Mouse (Mus musculus) c-Kit-positive CD71-positive TER-119-positive erythroid progenitor cells, embryonic 14.5 days (primary cell): ENCODE data around the gene Tmub2.
A peak's percentile ranks its signal among the peaks of the same experiment; 100 is the strongest.

Source experiments
- DNase-seq: peaks from one replicate; pipeline ENCODE4 v3.0.0-alpha.2; 2013; ENCODE audit warnings: low spot score

The Tmub2 gene

GRCm38 (mm10) chr11:102284501-102285094, at the start of gene Tmub2:
Gene Tmub2 (plus strand): TSS chr11:102284931.
- peak; percentile 100 for DNase-seq

- DNase-seq: no peak
Measured at GRCm38 (mm10) chr11:102236022-102236421, 48.7 kb upstream of the Tmub2 start.

DNA sequence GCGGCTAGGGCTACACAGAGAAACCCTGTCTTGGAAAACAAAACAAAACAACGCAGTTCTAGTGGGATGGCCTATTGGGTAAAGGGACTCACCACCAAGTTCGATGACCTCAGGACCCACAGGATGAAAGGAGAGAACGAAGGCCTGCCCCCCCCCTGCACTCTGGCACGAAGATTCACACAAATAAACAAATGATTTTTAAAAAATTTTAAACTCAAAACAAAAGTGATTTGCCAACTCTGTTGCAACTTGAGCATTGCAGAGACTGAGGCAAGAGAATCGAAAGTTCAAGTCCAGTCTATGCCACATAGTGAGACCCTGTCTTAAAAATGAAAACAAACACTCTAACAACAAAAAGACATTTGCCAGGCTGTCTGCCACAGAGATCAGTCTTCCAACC, 44.1 kb upstream of the Tmub2 start:
- no peak for DNase-seq

DNA sequence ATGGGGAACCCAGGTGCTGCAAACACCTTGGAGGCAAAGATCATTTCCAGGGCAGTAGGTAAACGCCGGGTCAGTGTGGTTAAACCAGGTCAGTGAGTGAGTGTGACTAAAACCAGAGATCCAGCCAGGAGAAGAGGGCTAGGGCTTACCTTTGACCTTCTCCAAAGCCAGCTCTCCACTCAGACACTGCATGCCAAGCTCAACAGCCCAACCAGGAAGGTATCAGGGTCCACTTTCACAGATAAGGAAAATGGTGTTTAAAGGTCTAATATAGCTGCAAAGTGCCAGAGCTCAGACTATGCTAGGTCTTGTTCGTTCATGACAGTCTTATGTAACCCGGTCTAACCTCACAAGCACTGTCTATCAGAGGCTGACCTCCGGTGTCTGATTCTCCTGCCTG, 43.5 kb upstream of the Tmub2 start:
- DNase-seq: no peak

GRCm38 (mm10) chr11:102241874-102242273, 42.9 kb upstream of the Tmub2 start:
- DNase-seq: no peak

- DNase-seq: no peak
Measured at GRCm38 (mm10) chr11:102244926-102245449, 39.7 kb upstream of the Tmub2 start.

- DNase-seq: no peak
Measured at GRCm38 (mm10) chr11:102245581-102246272, 39.0 kb upstream of the Tmub2 start.

- DNase-seq: no peak
Measured at GRCm38 (mm10) chr11:102246273-102246635, 38.5 kb upstream of the Tmub2 start.

GRCm38 (mm10) chr11:102246871-102247270, 37.9 kb upstream of the Tmub2 start:
- DNase-seq: no peak

DNA sequence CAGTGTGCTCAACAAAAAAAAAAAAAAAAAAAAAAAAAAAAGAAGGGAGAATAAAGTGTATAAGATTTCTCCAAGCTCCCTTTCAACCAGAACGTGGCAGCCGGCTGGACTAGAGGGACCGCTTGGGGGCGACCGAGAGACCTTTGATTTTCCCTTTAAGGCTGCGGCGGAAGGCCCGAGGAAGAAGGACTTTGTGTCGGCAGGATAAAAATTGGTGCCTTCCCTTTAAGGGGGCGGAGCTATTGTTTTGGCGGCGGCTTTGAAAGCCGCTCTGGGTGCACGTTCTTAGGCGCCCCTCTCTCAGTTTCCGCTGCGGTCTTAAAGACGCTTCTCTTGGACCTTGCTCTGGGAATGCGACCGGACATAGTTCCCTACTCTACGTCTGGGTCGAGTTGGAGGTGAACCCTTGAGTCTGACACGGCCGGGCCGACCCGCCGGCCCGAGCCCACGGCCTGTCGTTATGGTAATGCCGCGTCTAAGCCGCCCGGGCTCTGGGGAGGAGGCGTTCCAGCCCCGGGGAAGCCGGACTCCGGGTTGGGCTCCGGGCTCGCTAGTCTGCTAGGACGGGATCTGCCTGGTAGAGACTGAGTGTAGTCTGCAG, 36.0 kb upstream of the Tmub2 start, which contains the start of gene BC030867:
TSS of gene BC030867 (plus strand) at position 253 of the 601 bp plus-strand sequence.
- DNase-seq: peak; percentile 99

GRCm38 (mm10) chr11:102249351-102250090, 35.2 kb upstream of the Tmub2 start:
- DNase-seq: no peak

GRCm38 (mm10) chr11:102257514-102257913, 27.2 kb upstream of the Tmub2 start:
- DNase-seq: no peak

DNA sequence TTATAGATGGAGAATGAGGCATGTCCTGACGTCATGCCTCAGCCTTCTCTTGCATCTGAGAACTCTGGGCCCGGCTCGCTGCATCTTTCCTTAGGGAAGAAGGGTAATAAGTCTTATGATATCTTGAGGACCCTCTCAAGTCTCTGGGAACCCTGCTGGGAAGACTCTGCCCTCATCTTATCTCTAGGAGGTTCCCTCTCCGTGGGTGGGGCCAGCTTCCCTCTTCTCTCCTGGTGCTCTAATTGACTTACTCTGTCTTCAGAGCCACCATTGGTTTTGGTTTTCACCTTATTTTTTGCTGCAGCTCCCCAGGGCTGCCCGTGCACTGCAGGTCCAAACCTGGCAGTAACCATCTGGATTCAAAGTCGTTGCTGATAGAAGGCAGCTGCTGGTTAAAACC, 26.6 kb upstream of the Tmub2 start:
- DNase-seq: no peak

DNA sequence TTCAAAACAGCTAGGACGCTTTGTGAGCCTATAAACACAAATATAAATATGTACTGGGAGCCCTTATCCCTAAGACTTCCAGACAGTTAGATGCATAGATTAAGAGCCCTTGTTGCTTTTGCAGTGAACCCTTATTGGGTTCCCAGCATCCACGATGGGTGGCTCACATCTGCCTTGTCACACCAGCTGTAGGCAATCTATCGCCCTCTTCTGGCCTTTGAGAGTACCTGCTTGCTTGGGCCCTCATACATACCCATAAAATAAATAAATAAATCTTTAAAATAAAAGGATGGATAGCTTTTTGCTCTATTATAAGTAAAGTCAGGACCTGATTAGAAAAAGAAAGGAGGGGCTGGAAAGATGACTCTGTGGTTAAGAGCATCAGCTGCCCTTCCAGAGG, 26.2 kb upstream of the Tmub2 start:
- DNase-seq: no peak

DNA sequence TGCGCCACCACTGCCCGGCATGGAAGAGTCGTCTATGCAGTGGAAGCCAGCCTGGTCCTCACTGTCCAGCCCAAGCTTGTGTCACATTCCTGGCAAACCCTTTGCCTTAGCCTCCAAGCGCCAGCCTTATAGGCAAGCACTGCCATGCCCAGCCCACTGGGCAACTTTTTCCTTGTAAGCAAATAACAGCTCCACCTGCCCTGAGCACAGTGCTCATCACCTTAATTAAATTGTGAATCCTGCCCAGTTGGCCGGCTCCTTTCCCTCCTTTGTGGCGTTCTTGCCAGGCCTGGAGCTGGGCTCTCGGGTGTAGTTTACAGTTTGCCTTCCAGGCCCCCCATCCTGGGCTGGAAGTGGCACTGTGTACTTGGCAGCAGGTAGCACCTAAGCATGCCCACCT, 21.5 kb upstream of the Tmub2 start:
- DNase-seq: no peak

- DNase-seq: no peak
Measured at GRCm38 (mm10) chr11:102265816-102266215, 18.9 kb upstream of the Tmub2 start.

DNA sequence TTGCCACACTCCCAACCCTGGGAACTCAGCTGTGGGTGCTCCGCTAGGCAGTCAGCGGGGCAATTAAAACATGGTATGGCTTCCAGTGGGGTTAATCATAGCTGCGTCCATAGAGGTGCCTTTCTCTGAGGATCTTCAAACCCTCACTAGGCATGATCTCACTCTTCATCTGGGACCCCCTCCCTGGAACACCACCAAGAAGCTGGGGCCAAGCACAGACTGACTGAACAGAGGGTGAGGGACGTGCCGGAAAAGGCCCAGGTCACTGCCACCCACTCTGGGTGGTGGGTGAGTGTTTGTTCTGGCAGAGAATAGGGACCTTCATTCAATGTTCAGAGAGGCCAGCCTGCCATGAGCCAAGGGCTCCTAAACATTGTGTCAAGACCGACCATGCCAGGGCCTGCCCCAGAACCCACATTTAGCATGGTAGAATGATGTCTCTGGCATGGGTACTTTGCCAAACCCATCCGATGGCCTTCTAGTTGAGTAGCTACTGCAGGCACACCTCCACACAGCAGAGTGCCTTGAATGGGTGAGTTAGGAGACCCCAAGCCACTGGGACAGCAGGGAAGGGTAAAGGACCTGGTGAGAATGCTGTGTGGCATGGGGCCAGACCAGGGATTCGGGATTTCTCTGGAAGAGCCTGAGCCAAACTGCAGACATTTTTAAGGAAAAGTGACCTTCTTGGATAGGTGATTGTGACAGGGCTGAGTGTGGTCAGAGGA, 17.9 kb upstream of the Tmub2 start:
- no peak for DNase-seq

- no peak for DNase-seq
Measured at GRCm38 (mm10) chr11:102267480-102267879, 17.3 kb upstream of the Tmub2 start.

- no peak for DNase-seq
Measured at GRCm38 (mm10) chr11:102268520-102269244, 16.0 kb upstream of the Tmub2 start, which contains the start of gene Asb16. Gene Asb16 (plus strand): TSS chr11:102268743.

- no peak for DNase-seq
Measured at GRCm38 (mm10) chr11:102276411-102276915, 8.3 kb upstream of the Tmub2 start.

GRCm38 (mm10) chr11:102277754-102278153, 7.0 kb upstream of the Tmub2 start:
- DNase-seq: no peak
